Mouse (Mus musculus) embryo, embryonic 11.5 days (tissue): ENCODE data around the gene Nnat.
A peak's percentile ranks its signal among the peaks of the same experiment; 100 is the strongest.

ENCODE experiments used
- DNase-seq: peaks from one replicate; pipeline ENCODE4 v3.0.0-alpha.2; 2012; ENCODE audit warnings: low read depth, low spot score

Gene Nnat

GRCm38 (mm10) chr2:157605025-157605675 is 45.3 kb downstream of the Nnat start:
- DNase-seq, result peak; percentile 64

- peak; percentile 14 for DNase-seq
Measured at GRCm38 (mm10) chr2:157607542-157608236, 47.8 kb downstream of the Nnat start.

- DNase-seq, result no peak
Measured at GRCm38 (mm10) chr2:157611735-157612134, 51.9 kb downstream of the Nnat start.
